Mouse (Mus musculus): ENCODE measurements around the gene Gadd45g. TPM values are rescaled to one million over a fixed set of nuclear protein-coding genes. Genes with fewer than 3 reads are reported as not detected.

Gene Gadd45g
- total RNA-seq, 2 experiments from 2014 or later = 22.0 to 23.1 TPM

GRCm38 (mm10) chr13:51882218-51882617, 35.7 kb downstream of the Gadd45g start:
- no peak for DNase-seq (ENCODE audit: low spot score in 2 of 2)

DNA sequence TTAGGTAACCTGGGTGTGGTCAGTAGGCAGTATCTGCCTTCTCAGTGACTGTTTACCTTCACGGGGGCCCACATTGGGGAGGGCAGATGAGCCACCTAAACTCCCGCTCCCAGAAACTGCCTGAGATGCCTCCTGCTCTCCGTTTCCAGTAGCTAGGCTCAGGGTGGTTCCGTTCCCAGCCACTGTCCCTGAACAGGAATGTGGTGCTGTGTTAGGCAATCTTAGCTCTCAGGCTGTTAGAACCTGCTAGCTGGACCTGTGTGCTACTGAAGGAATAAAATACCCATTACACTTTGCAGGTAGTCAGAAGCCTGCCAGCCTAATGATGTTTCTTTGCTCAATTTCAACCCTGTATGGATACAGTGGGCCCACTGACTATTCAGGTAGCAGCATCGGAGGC, 37.8 kb downstream of the Gadd45g start:
- no peak for DNase-seq (ENCODE audit: low spot score in 2 of 2)

DNA sequence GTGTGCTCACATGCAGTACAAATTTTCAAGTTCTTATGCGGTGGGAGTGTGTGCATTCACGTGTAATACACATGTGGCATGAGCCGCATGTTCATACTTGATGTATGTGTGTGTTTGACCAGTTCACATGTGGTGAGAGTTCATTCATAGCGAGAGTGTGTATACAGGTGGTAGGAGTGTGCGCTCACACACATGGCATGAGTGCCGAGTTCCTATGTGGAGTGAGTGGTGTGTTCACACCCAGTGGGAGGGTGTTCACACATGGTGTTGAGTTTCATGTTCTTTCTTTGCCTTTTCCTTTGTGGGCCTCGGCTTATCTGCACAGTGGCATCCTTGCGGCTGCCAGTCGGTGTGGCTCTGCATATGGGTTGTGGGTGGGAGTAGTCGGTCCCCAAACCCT, 39.1 kb downstream of the Gadd45g start:
- DNase-seq (ENCODE audit: low spot score in 2 of 2) = no peak

- no peak for DNase-seq (ENCODE audit: low spot score in 2 of 2)
Observed at GRCm38 (mm10) chr13:51886085-51886484, 39.6 kb downstream of the Gadd45g start.

GRCm38 (mm10) chr13:51886723-51887122, 40.2 kb downstream of the Gadd45g start:
- no peak for DNase-seq (ENCODE audit: low spot score in 2 of 2)

DNA sequence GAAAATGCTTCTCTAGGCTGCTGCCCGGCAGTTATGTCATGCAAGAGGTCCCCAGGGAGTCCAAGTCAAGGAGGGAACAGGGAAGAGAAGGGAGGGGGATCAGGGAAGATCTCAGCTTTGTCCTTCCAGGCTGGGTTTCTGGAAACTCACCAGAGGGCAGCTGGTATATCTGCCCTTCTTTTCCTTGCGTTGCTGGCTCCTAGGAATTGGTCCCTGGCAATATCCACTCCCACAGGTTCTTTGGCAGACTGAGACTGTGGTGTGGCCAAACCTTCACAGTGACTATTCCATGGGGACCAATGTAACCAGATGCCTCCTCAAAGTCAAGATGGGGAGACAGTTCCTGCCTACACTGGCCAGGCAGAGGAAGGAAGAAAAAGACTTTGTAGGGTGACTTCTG, 41.9 kb downstream of the Gadd45g start:
- no peak for DNase-seq (ENCODE audit: low spot score in 2 of 2)

DNA sequence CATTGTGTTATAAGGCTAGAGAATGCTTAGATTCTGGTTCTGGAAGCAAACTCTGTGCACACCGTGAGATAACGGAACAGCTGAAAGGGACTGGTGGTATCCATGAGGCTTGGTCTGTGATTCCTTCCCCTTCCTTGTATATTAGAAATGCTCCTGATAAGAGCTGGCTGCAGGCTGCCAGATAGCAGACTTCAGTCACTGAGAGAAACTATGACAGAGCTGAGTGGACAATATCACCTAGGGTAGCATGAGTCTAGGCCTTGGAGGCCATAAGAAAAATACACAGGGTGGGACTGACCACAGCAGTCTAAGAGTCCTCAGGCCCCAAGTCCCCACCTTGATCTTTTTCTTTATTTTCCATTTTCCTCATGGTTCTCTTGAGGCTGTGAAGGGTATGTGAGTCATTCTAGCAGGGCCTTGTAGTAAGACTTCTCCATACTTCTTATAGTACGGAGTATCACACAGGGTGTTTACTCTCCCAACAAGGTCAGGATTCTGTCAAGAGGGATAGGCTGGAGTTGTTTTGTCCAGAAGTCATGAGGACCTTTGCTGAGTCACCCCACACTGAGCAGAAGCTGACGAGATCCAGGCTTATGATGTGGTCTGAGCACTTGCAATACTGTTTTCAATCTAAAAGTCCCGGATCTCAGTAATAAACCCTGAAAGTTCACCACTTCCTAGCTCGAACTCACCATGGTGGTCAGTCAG, 45.5 kb downstream of the Gadd45g start:
- DNase-seq (ENCODE audit: low spot score in 2 of 2) = no peak

- no peak for DNase-seq (ENCODE audit: low spot score in 2 of 2)
Observed at GRCm38 (mm10) chr13:51897579-51897978, 51.1 kb downstream of the Gadd45g start.

Other genes with a start within 250 kb of the Gadd45g start
- gene Cks2, start 201.4 kb upstream of the Gadd45g start, total RNA-seq (2021) = 1 to 10 TPM; 6.4 to 7.7 TPM
- 10 to 100 TPM; 16.8 to 18.0 TPM for gene Secisbp2, start 195.0 kb upstream of the Gadd45g start, total RNA-seq (2021)
- 10 to 100 TPM; 85.2 to 96.2 TPM for gene Sema4d, start 52.9 kb upstream of the Gadd45g start, total RNA-seq (2021)